Mouse (Mus musculus): ENCODE data around the gene Rasa3. TPM values are rescaled to one million over a fixed set of nuclear protein-coding genes. Genes with fewer than 3 reads are reported as not detected.

Gene Rasa3
- total and polyA plus RNA-seq, 2 experiments from 2014 or later: 20.5 to 52.7 TPM

DNA sequence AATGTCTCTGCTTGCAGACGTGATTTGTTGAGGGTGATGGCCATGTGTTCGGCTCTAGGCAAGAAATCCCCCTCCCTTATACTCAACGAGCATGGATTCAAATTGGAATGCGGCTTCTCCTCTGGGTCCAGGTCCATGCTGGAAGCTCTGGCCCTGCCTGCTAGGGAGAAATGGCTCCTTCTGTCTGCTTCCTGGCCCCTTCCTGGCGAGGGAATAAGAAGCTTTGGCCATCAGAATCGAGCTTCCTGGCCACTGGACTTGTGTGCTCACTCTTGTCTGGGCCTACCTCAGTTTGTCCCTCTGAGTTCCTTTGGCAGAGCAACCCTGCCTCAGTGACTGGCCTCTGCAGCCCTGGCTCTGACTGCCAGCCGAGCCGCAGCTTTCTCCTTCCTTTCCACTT is 19.8 kb upstream of the Rasa3 start:
- Histone ChIP-seq H3K9me3 (ENCODE audit: low read length) (no peaks in the 10 kb centered on the region), H3K27me3 (ENCODE audit: insufficient read depth, low read length) (no peaks in the 10 kb centered on the region), H3K4me1 (ENCODE audit: insufficient read depth, low read length) (no peaks in the 10 kb centered on the region), H3K9ac (replicated peaks; ENCODE audit: low read length, poor library complexity, severe bottlenecking) (no peak overlapping the region), H3K4me2 (ENCODE audit: low read depth, low read length, poor library complexity, severe bottlenecking) (no peak overlapping the region), H3K27ac (ENCODE audit: low read depth, low read length) (no peak overlapping the region), H3K4me3 (ENCODE audit: low read depth, low read length) (no peak overlapping the region), H3K36me3 (ENCODE audit: insufficient read depth, low read length) (no peaks in the 10 kb centered on the region)
- no peak for TF ChIP-seq CTCF (IDR thresholded peaks at IDR 0.05)
- WGBS: 83% methylated on average over 8 of the region's 8 CpGs
- ATAC-seq (ENCODE audit: low FRiP score): no peak
- DNase-seq (ENCODE audit: low spot score): no peak

- Histone ChIP-seq H3K9ac (replicated peaks; ENCODE audit: low read length, poor library complexity, severe bottlenecking) (no peak overlapping the region), H3K36me3 (ENCODE audit: insufficient read depth, low read length) (no peaks in the 10 kb centered on the region), H3K27ac (ENCODE audit: low read depth, low read length) (no peak overlapping the region), H3K9me3 (ENCODE audit: low read length) (no peaks in the 10 kb centered on the region), H3K4me2 (ENCODE audit: low read depth, low read length, poor library complexity, severe bottlenecking) (no peak overlapping the region), H3K4me3 (ENCODE audit: low read depth, low read length) (no peak overlapping the region), H3K4me1 (ENCODE audit: insufficient read depth, low read length) (no peaks in the 10 kb centered on the region), H3K27me3 (ENCODE audit: insufficient read depth, low read length) (no peaks in the 10 kb centered on the region)
- no peak for TF ChIP-seq CTCF (IDR thresholded peaks at IDR 0.05)
- 88% methylated on average over 4 of the region's 4 CpGs for WGBS
- ATAC-seq (ENCODE audit: low FRiP score): no peak
- no peak for DNase-seq (ENCODE audit: low spot score)
Measured at GRCm38 (mm10) chr8:13696157-13696556, 18.8 kb upstream of the Rasa3 start.

DNA sequence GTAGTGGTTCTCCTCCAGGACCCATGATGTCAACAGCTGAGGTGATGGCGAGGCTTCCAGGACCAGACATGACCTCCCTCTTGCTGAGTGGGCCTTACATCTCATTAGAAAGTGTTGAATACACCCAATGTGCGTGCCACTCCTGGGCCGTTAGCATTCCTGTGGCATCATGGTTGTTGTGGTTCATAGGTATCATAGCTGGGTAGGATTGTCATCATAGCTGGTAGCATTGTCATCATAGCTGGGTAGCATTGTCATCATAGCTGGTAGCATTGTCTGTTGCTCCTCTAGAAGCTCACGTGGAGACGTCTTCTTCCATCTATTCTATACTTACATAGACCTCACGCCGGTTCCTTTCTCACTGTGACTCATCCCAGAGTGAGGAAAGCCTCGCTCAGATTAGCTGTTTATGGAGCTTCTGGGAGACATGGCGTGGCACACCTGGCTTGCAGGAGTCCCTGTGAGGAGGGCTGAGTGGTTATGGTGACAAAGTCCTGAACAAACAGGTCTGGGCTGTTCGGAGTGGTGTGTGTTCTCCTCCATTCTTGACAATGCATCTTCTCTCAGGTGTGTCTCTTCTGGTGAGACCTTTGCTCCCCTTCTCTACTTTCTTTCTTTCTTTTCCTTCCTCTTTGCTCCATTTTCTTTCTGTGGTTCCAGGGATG is 17.9 kb upstream of the Rasa3 start:
- no peaks in the 10 kb centered on the region for H3K9me3 ChIP-seq (ENCODE audit: low read length)
- no peak for TF ChIP-seq CTCF (IDR thresholded peaks at IDR 0.05)
- H3K27me3 ChIP-seq (ENCODE audit: insufficient read depth, low read length): no peaks in the 10 kb centered on the region
- no peak for ATAC-seq (ENCODE audit: low FRiP score)
- H3K36me3 ChIP-seq (ENCODE audit: insufficient read depth, low read length): no peaks in the 10 kb centered on the region
- 90% methylated on average over 10 of the region's 10 CpGs for WGBS
- no peak overlapping the region for H3K9ac ChIP-seq (replicated peaks; ENCODE audit: low read length, poor library complexity, severe bottlenecking)
- DNase-seq (ENCODE audit: low spot score): no peak
- H3K27ac ChIP-seq (ENCODE audit: low read depth, low read length): no peak overlapping the region
- H3K4me2 ChIP-seq (ENCODE audit: low read depth, low read length, poor library complexity, severe bottlenecking): no peak overlapping the region
- H3K4me1 ChIP-seq (ENCODE audit: insufficient read depth, low read length): no peaks in the 10 kb centered on the region
- no peak overlapping the region for H3K4me3 ChIP-seq (ENCODE audit: low read depth, low read length)

DNA sequence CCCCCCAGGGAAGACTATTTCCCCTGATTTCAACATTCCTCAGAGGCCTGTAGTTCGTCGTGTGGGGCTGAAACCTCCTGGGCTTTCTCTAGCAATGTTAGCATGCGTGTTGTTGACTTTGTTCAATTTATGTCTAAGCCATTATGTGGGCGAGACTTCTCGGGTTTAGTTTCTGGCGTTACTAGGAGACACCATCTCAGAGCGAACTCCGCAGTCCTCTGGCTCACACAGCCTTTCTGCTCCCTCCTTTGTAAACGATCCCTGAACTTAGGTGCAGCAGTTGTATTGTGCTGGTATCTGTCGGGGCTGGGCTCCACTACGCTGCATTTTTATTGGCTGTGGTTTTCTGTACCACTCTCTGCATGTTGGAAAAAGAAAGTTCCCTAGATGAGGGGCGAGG is 17.3 kb upstream of the Rasa3 start:
- no peak for ATAC-seq (ENCODE audit: low FRiP score)
- Histone ChIP-seq H3K27me3 (ENCODE audit: insufficient read depth, low read length) (no peaks in the 10 kb centered on the region), H3K9ac (replicated peaks; ENCODE audit: low read length, poor library complexity, severe bottlenecking) (no peak overlapping the region), H3K4me2 (ENCODE audit: low read depth, low read length, poor library complexity, severe bottlenecking) (no peak overlapping the region), H3K4me1 (ENCODE audit: insufficient read depth, low read length) (no peaks in the 10 kb centered on the region), H3K36me3 (ENCODE audit: insufficient read depth, low read length) (no peaks in the 10 kb centered on the region), H3K27ac (ENCODE audit: low read depth, low read length) (no peak overlapping the region), H3K9me3 (ENCODE audit: low read length) (no peaks in the 10 kb centered on the region), H3K4me3 (ENCODE audit: low read depth, low read length) (no peak overlapping the region)
- DNase-seq (ENCODE audit: low spot score): no peak
- TF ChIP-seq CTCF (IDR thresholded peaks at IDR 0.05): no peak
- WGBS: 67% methylated on average over 12 of the region's 12 CpGs

- WGBS: 42% methylated on average over 10 of the region's 10 CpGs
- TF ChIP-seq CTCF (IDR thresholded peaks at IDR 0.05): no peak
- no peak overlapping the region for H3K4me3 ChIP-seq (ENCODE audit: low read depth, low read length)
- no peaks in the 10 kb centered on the region for H3K36me3 ChIP-seq (ENCODE audit: insufficient read depth, low read length)
- DNase-seq (ENCODE audit: low spot score) (peak; percentile 87), ATAC-seq (ENCODE audit: low FRiP score) (no peak)
- H3K9ac ChIP-seq (replicated peaks; ENCODE audit: low read length, poor library complexity, severe bottlenecking): no peak overlapping the region
- H3K27me3 ChIP-seq (ENCODE audit: insufficient read depth, low read length): no peaks in the 10 kb centered on the region
- no peaks in the 10 kb centered on the region for H3K9me3 ChIP-seq (ENCODE audit: low read length)
- H3K4me2 ChIP-seq (ENCODE audit: low read depth, low read length, poor library complexity, severe bottlenecking): no peak overlapping the region
- H3K4me1 ChIP-seq (ENCODE audit: insufficient read depth, low read length): peaks cover 3% of the 10 kb centered on the region; the same call in 1 of the 2 replicates
- no peak overlapping the region for H3K27ac ChIP-seq (ENCODE audit: low read depth, low read length)
Measured at GRCm38 (mm10) chr8:13692302-13693066, 15.1 kb upstream of the Rasa3 start.

- Histone ChIP-seq H3K27ac (ENCODE audit: low read depth, low read length) (no peak overlapping the region), H3K36me3 (ENCODE audit: insufficient read depth, low read length) (no peaks in the 10 kb centered on the region), H3K4me3 (ENCODE audit: low read depth, low read length) (no peak overlapping the region), H3K9ac (replicated peaks; ENCODE audit: low read length, poor library complexity, severe bottlenecking) (no peak overlapping the region), H3K9me3 (ENCODE audit: low read length) (no peaks in the 10 kb centered on the region), H3K4me2 (ENCODE audit: low read depth, low read length, poor library complexity, severe bottlenecking) (no peak overlapping the region), H3K4me1 (ENCODE audit: insufficient read depth, low read length) (peaks cover 3% of the 10 kb centered on the region; the same call in 1 of the 2 replicates), H3K27me3 (ENCODE audit: insufficient read depth, low read length) (no peaks in the 10 kb centered on the region)
- ATAC-seq (ENCODE audit: low FRiP score) (no peak), DNase-seq (ENCODE audit: low spot score) (no peak)
- 90% methylated on average over 5 of the region's 5 CpGs for WGBS
- no peak for TF ChIP-seq CTCF (IDR thresholded peaks at IDR 0.05)
Measured at GRCm38 (mm10) chr8:13689331-13689730, 11.9 kb upstream of the Rasa3 start.
